Mouse (Mus musculus): ENCODE data around the gene Pfkfb3. TPM values are rescaled to one million over a fixed set of nuclear protein-coding genes. Genes with fewer than 3 reads are reported as not detected.

Gene Pfkfb3
- total RNA-seq (2021): 100 to 1,000 TPM; 162 to 232 TPM
- long read RNA-seq, experiment 1, full-length matches to known transcripts: 44 of 61 reads
- long read RNA-seq, experiment 1, partial matches to known transcripts: 2 of 61 reads
- long read RNA-seq, experiment 1, other reads (novel, unspliced or antisense): 15 of 61 reads
- long read RNA-seq, experiment 2, full-length matches to known transcripts: 12 of 40 reads
- long read RNA-seq, experiment 2, partial matches to known transcripts: 1 of 40 reads
- long read RNA-seq, experiment 2, other reads (novel, unspliced or antisense): 27 of 40 reads

DNA sequence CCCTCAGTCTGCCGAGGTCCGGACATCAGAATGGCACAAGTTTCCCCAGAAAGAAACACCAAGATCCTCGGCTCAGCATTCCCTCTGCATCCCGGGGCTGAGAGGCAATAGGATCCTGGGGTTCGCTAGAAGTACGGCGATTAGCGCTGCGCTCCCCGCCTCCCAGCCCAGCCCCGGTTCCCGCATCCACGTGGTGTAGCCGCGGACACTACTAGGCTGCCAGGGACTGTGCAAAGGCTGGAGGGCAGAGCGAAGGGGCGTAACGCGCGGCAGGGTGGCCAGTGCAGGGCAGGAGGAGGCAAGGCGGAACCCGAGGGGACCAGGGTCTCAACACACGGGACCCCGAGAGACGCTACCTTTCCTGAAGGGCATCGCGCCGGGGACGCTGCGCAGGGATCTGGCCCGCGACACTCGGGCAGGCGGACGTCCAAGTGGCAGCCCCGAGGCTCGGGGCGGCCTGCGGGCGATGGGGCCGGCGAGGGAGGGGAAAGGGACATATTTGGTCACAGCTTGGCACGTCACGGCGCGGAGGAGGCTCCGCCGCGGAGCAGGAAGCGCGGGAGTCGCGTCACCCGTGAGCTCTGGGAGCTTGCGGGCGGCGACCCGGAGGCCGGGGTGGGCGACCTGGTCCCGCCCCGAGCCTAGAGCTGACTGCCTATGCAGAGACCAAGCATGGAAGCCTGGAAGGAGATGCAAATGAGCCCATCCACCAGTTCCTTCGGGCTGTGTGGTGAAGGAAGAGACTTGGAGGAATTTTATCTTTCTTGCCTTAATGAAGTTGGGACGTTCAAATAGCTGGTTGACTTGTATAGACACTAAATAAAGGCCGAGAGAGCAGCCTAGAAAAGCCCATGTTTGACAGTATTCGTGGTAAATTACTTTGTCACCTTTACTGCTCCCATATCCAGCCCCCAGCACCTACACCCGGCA is at the start of gene Pfkfb3:
Gene Pfkfb3, minus strand, starts transcription at position 607 of the 930 bp plus-strand sequence.
- peak; percentile 76 to 79 for DNase-seq (ENCODE audit: low spot score in 2 of 2)

DNA sequence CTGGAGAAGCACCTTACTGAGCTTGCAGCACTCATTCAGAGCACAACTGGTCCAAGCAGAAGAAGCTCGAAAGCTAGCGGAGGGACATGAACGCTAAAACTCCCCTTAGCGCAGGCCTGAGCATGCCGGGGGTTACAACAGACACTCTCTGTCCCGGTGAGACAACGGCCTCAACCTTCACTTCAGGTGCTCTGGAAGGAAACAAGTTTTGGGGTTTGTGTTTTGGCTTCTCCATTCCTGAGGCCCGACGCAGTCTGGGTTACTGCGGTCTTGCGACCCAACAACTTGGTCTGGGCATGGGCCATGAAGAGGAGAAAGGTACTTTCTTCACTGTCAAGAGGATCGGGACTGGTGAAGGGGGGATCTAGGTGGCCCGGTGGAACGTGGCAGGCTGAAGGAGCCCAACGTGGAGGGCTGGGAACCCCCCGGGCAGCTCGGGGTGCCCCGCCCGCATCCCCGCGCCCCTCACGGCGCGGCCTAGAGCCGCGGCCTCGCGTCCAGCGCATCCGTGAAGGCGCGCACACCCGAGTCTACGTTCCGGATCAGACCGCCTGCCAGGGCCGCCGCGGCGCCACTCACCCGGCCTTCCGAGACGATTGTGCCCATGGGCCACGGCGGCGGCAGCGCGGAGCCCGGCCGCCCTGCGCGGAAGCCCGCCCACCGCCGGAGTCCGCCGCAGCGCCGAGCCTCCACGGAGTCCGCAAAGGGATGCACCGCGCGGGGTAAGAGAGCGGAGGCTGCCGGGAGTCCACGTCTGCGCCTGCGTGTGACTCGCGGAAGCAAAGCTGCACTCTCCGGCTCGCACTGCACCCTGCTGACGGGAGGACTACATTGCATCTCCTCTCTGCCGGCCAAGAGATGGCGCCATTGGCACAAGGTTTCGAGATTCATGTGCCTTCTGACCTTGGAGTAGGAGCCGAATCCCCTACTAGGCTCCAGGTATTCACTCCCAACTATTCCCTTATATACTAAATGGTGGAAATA is 48.9 kb upstream of the Pfkfb3 start:
- peak; percentile 96 for DNase-seq (ENCODE audit: low spot score in 2 of 2)

GRCm38 (mm10) chr2:11601795-11602194 is 47.9 kb upstream of the Pfkfb3 start:
- no peak for DNase-seq (ENCODE audit: low spot score in 2 of 2)

DNA sequence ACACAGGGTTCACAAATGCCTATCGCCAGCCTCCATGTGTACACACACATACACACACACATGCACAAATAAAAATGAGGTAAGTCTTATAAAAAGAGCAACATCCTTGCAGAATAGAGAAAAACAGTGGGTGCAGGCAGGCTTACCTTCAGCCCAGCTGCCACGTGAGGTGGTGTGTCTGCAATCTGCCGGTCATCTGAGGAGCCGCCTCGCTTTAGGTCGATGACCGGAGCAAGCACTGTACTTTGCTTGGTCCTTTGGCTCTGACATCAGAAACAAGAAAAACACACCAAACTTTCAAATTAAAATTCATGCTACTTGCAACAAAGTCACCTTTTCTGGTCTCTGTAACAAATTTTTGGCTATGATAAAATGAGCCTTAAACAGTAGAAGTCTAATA is 44.0 kb upstream of the Pfkfb3 start:
- no peak for DNase-seq (ENCODE audit: low spot score in 2 of 2)

DNA sequence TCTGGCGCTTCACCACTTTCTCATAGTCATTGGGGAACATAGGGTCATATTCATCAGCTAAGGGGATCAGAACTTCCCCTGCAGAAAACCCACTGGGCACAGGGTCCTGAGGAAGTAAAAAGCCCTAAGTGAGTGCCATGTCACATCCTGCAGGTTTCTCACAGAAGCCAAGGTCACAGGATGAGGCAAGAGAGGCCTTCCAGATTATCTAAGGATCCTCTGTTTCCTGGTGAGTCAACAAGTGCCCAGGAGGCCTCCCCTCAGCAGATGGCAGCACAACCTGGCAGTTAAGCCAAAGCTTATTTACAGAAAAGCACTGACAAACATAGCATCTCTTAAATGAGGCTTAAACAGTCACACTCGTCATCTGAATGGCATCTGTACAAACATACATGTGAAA is 42.8 kb upstream of the Pfkfb3 start:
- DNase-seq (ENCODE audit: low spot score in 2 of 2): no peak

GRCm38 (mm10) chr2:11587996-11588395 is 34.1 kb upstream of the Pfkfb3 start:
- DNase-seq (ENCODE audit: low spot score in 2 of 2): no peak

DNA sequence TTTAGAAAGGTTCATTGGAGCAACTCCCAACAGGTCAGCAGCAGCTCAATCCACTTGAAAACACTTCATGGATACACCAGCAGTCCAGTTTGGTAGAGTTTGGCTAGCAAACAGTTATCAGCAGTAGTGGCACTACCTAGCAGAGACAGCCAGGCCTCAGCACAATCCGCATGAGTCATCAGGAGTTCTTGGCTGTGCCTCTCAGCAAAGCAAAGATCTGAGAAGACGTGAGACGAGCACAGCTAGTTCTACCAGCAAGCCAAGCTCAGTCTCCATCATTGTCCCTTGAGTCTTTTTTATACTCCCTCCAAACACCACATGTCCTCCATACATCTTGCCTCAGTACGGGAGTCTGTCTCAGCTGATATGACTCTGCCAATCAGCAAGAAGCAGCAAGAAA is 25.5 kb upstream of the Pfkfb3 start:
- no peak for DNase-seq (ENCODE audit: low spot score in 2 of 2)

DNA sequence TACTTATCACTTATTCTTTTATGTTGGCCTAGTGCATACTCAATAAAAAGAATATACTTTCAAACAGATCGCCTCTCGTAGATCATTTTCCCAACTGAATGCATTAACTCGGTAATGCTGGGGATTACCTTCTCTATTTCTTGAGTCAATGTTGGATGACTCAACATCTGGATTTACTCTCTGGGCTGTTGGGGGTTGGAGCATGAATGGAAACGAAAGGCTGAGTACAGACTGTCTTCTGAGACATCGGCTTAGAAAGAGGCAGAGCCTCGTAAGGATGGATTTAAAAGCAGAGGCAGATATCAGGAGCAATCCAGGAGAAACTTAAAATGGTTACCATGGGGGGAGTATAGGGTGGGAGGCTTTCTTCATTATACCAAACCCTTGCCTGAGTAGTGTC is 24.3 kb upstream of the Pfkfb3 start:
- no peak for DNase-seq (ENCODE audit: low spot score in 2 of 2)

DNA sequence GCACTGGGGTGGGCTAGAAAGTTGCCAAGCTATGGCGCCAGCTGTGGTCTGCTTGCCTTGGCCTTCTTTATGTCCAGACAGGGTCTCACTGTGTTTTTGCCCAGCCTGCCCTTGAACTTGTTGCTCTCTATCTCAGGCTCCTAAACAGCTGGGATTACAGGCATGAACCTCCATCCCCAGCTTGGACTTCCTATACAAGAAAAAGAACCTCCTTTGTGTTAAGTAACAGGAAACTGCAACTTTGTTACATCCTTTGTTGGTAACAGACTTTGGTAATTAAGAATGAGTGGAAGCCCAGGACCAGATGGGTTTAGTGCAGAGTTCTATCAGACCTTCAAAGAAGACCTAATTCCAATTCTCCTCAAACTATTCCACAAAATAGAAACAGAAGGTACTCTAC is 19.8 kb upstream of the Pfkfb3 start:
- no peak for DNase-seq (ENCODE audit: low spot score in 2 of 2)

DNA sequence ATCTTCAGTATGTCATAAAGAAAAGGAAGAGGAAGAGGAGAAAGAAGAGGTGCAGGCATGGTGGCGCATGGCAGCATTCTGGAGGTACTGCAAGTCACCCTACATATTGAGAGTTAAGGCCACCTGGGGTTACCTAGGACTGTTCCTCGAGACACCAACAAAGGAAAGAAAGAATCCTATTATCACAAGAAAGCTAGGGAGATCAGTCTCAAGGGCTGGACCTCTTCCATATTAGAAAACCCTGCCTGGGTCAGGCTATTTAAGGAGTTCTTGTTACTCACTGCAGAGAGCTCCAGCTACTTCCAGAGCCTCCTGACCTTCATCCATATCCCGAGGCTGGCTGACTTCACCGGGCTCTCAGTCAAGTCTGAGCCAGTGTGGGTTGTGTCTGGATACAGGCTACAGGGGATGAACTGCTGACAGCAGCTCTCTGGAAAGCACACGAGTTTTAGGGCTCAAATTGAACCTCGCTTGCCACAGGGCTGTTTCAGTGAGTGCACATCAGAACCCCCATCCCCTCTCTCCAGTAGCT is 17.2 kb upstream of the Pfkfb3 start:
- DNase-seq (ENCODE audit: low spot score in 2 of 2): peak in 1 of 2 experiments; percentile 39

GRCm38 (mm10) chr2:11568471-11568870 is 14.6 kb upstream of the Pfkfb3 start:
- peak in 1 of 2 experiments; percentile 29 for DNase-seq (ENCODE audit: low spot score in 2 of 2)

DNA sequence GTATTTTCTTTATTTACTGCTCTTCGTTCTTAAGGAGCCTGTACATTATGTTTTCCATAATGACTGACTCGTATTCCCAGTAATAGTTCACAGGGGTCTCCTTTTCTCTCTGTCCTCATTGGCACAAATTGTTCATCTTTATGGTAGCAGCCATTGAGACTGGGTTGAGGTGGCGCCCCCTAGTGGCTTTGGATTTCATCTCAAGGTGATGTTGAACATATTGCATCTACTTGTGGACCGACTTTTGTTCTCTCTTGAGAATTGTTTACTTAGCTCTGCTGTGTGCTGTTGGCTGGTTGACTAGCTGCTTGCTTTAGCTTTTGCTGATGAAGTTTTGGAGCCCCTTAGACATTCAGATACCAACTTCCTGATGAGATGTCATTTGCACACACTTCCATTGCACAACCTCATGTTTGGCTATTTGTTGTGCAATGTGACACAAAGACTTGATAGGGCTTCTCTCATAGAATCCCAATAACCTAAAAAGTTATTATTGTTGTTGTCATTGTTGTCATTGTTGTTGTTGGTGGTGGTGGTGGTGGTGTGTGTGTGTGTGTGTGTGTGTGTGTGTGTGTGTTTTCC is 14.0 kb upstream of the Pfkfb3 start:
- peak in 1 of 2 experiments; percentile 63 for DNase-seq (ENCODE audit: low spot score in 2 of 2)

DNA sequence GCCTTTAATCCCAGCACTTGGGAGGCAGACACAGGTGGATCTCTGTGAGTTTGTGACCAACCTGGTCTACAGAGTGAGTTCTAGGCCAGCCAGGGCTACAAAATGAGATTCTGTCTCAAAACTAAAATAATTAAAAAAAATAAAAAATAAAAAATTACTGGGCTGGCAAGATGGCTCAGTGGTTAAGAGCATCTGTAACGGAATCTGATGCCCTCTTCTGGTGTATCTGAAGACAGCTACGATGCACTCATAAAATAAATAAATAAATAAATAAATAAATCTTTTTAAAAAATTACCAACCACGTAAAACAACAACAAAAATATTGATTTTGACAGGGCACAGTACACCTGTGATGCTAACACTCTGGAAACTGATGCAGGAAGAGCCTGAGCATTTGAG is 13.0 kb upstream of the Pfkfb3 start:
- DNase-seq (ENCODE audit: low spot score in 2 of 2): no peak

- no peak for DNase-seq (ENCODE audit: low spot score in 2 of 2)
Observed at GRCm38 (mm10) chr2:11566241-11566640, 12.4 kb upstream of the Pfkfb3 start.

DNA sequence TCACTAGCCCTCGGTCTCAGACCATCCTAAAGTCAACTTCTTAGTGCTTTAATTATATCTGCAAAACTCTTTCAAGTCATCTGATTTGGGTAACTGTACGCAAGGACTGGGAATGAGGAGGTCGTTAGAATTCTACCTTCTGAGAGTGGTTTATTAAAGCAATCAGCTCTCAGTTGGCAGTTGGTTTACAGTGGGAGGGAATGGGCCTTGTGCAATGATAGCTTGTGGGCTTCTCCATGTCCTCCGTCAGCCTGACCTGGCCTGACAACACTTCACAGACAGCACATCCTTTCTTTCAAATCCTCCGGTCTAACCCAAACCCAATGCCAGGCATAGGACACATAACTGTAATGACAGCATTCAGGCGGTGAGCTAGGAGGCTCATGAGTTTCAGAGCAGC is 10.9 kb upstream of the Pfkfb3 start:
- no peak for DNase-seq (ENCODE audit: low spot score in 2 of 2)

GRCm38 (mm10) chr2:11563256-11563655 is 9.4 kb upstream of the Pfkfb3 start:
- no peak for DNase-seq (ENCODE audit: low spot score in 2 of 2)

GRCm38 (mm10) chr2:11558654-11559053 is 4.8 kb upstream of the Pfkfb3 start:
- DNase-seq (ENCODE audit: low spot score in 2 of 2): no peak

DNA sequence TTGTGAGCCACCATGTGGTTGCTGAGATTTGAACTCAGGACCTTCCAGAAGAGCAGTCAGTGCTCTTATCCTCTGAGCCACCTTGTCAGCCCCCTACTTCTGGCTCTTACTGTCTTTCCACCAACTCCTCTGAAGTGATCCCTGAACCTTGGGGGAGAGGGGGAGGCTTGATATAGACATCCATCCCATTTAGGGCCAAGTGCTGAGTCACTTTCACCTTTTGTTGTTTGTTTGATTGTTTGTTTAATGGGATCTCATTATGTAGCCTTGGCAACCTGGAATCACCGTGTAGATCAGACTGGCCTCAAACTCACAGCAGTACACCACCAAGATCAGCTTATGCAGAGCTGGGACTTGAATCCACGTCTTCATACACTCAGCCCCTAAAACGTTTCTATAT is 3.4 kb upstream of the Pfkfb3 start:
- no peak for DNase-seq (ENCODE audit: low spot score in 2 of 2)

DNA sequence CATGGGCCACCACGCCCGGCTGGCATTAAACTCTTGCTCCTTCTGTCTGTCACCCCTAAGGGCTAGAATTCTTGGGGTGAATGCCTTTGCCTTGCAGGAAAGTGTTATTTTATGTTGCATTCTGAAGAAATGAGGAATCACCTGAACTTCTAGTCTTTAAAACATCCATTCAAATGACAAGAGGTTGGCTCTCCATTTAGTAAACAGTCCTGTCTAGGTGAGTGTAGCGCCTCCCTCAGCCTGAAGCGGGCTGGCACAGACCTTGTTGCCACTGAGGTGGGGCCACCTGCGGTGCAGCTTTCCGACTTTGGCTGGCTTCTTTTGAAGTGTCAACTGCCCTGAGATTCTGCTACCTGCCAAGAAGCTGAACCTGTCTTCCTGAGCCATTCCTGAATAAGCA is 1.4 kb upstream of the Pfkfb3 start:
- no peak for DNase-seq (ENCODE audit: low spot score in 2 of 2)

- DNase-seq (ENCODE audit: low spot score in 2 of 2): peak; percentile 32 to 69
Observed at GRCm38 (mm10) chr2:11552966-11553451, 868 bp downstream of the Pfkfb3 start.
